Mouse (Mus musculus) lung, adult 2 months (tissue): Measurements from ENCODE around the gene Runx2. TPM values are rescaled to one million over a fixed set of nuclear protein-coding genes. Genes with fewer than 3 reads are reported as not detected.

ENCODE experiments used
- DNase-seq: peaks from one replicate; pipeline ENCODE4 v3.0.0; 2022
- H3K4me1 ChIP-seq: fragments of 200-500 bp; 2 replicates; pipeline ENCODE4 v1.6.1; 2011; ENCODE audit warnings: low read length; ENCODE audit not compliant: control insufficient read depth, insufficient read depth
- H3K4me3 ChIP-seq: fragments of 200-500 bp; replicated peaks from 2 replicates; pipeline ENCODE3; 2011; ENCODE audit warnings: low read depth, mild to moderate bottlenecking, control low read depth, low read length; ENCODE audit errors: extremely low read depth
- CTCF ChIP-seq: fragments of 200-500 bp; IDR thresholded peaks from 2 replicates; pipeline ENCODE4 v1.5.1; 2011; ENCODE audit warnings: mild to moderate bottlenecking, low read length, control low read depth; ENCODE audit not compliant: insufficient read depth
- POLR2A ChIP-seq: fragments of 200-500 bp; IDR thresholded peaks from 2 replicates; pipeline ENCODE4 v1.6.1; 2011; ENCODE audit warnings: low read depth, mild to moderate bottlenecking, control low read depth, low read length, borderline replicate concordance; ENCODE audit errors: extremely low read depth
- WGBS: fragments of 180-500 bp; shearing (Covaris S2); methylation state at CpG from one replicate; pipeline ENCODE4 v1.1.7; 2018; 5-methylcytosine and 5-hydroxymethylcytosine counted together
- polyA plus RNA-seq: library from polyadenylated mRNA; depleted of rRNA; stranded (reverse); fragments of >200 nt; gene quantifications from 2 replicates; pipeline ENCODE4 v1.2.3, GENCODE M21; 2012

Gene Runx2
- polyA plus RNA-seq, 1 experiment, result 6.7 TPM

DNA sequence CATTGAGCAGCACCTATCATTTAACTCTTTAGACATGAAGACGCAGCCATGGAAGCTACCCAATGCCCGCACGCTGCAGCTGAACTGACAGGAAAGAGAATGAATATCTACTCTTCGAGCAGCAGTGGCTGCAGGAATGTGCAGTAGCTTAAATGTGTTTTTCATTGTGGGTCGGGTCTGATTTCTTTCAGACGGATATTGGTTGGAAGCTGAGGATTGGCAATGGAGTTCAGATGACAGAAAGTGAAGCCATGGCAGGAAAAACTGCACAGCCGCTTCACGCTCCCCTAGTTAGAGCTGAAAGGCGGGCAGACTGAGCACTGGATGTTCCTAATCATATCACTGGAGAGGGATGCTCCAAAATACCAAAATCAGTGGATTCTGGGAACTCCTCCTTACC is 131.6 kb downstream of the Runx2 start:
- WGBS, result 88% methylated on average over 9 of the region's 9 CpGs

DNA sequence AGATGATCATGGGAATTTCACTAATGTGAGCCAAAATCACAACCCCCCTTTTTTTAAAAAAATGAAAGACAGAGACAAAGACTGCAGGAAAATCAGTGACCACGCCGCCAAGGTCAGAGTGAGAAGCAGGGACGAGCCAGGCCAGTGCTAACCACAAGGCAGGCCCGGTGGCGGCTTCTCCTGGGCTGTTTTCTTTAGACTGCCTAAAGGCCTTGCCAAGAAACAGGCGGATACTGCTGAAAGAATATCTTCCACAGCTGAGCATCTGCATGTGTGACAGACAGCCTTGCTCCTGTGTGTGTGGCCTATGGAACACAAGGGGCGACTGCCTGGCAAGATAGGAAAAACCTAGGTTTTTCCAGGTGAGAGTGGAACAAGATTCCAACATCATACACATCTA is 136.8 kb downstream of the Runx2 start:
- Histone ChIP-seq H3K4me3 (no peak overlapping the region), H3K4me1 (no peaks in the 10 kb centered on the region)
- WGBS, result 72% methylated on average over 7 of the region's 7 CpGs
- no peak for TF ChIP-seq CTCF
- TF ChIP-seq POLR2A, result no peak
- no peak for DNase-seq

More for the DNA sequence above, 131.6 kb downstream of the Runx2 start:
- no peaks in the 10 kb centered on the region for H3K4me1 ChIP-seq
- TF ChIP-seq POLR2A (no peak), CTCF (no peak)
- no peak overlapping the region for H3K4me3 ChIP-seq
- DNase-seq, result no peak

DNA sequence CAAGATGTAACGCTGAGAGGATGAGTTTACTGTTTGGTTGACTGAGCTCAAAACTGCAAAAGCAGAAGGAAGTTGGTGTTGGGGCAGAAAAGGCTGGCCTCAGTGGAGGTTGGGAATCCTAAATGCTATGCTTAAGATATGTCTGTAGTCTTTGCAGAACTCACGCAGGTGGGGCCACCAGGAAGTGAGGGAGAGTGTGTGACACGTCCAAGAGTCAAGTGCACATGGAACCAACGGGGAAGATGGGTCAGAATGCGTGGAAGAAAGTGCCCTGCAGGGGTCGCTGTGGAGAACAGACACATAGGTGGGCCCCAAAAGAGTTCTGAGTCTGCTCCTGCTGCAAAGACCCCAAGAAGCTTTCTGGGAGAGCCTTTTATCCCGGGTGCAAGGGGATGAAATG is 141.8 kb downstream of the Runx2 start:
- no peak for DNase-seq
- peaks cover 3% of the 10 kb centered on the region; the same call in 1 of the 2 replicates for H3K4me1 ChIP-seq
- TF ChIP-seq CTCF (0 out of 2 replicates have a peak, but pooled peaks have one; percentile 6), POLR2A (no peak)
- 62% methylated on average over 7 of the region's 7 CpGs for WGBS
- H3K4me3 ChIP-seq, result no peak overlapping the region

DNA sequence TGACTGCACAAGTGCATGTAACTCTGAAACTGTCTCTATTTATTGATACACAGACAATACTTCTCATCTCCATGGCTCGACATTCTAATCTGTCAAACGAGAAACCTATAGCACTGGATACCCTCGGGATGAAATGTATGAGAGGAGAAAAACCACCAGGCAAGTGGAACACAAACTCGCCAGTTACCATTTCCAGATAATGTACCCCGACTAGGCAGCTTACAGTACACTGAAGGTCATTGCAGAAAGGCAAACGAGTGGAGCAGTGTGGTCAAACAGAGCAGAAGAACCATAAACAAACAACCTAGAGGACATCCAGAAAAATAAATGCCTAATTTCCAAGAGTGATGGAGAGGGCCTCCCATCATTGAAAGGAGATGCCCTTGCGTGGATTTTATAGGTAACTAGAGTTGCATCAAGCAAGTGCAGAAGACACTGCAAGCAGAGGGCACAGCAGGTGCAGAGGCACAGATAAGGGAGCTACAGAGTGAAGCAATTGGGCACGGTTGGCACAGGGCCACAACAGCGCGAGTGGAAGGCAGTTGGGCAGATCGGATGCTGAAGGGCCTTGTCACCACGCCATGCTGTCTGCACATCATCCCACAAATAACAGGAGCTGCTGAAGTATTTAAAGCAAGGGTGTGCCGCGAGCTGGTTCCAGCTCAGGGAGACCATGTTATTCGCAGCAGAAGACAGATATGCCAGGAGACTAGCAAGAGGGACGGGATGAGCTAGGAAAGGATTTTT is 142.5 kb downstream of the Runx2 start:
- Histone ChIP-seq H3K4me3 (no peak overlapping the region), H3K4me1 (peaks cover 3% of the 10 kb centered on the region; the same call in 1 of the 2 replicates)
- TF ChIP-seq CTCF (no peak), POLR2A (no peak)
- whole genome bisulfite sequencing, result 71% methylated on average over 16 of the region's 16 CpGs
- no peak for DNase-seq

DNA sequence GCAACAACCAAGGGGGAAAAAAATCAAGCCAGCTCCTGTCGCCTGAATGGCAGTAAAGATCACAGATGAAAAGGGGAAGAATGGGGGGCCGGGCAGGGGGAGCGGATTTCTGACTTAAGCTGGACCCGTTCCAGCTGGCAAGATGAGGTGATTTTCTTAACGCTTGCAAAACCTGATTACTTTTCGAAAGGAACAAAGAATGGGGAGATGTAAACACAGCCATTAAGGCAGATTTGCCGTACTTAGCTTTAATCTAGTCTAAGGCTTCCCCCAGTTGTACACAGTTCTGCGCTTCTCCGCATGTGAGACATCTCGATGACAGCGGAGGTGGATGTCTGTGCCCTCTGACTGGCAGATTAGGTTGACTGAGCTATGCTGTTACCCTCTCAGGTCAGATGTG is 144.6 kb downstream of the Runx2 start:
- H3K4me1 ChIP-seq, result peaks cover 3% of the 10 kb centered on the region; the same call in 1 of the 2 replicates
- H3K4me3 ChIP-seq, result no peak overlapping the region
- no peak for DNase-seq
- WGBS, result 21% methylated on average over 11 of the region's 11 CpGs
- TF ChIP-seq CTCF, result no peak
- TF ChIP-seq POLR2A, result no peak

DNA sequence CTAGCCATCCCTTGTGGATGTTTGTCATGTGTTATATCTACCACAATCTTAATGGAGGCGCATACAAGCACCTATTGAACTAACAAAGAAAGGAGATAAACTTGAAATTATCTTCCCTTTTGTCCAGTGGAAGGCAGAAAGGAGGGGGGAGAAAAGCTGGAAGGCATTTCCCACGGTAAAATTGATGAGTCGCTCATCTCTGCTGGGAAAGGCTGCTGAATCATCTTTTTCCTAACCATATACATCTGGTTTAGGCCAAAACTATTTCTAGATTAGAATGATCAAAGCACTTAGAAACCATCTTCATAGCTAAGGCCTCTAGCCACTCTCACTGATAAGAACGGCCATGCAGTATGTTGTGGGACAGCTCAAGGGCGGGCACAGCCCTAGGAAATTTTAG is 147.3 kb downstream of the Runx2 start:
- Histone ChIP-seq H3K4me1 (peaks cover 3% of the 10 kb centered on the region; the same call in 1 of the 2 replicates), H3K4me3 (no peak overlapping the region)
- DNase-seq, result no peak
- TF ChIP-seq POLR2A, result no peak
- TF ChIP-seq CTCF, result no peak
- WGBS, result 78% methylated on average over 5 of the region's 5 CpGs

DNA sequence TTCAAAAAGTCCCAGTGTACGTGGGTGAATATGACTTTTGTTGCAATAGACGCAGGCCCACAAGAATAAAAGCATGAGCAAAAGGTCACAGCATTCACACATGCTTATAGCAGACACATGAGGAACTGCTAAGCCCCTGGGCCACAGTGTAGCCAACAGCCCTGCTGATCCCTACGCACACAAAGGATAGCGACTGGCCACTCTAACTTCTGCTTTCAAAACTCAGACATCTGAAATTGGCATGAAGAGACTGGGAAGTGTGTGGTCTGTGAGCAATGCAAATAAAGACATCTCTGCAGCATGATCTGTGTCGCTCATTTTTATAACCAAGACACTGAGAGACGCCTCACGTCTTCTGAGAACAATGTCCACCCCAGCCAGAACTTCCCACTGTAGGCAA is 150.7 kb downstream of the Runx2 start:
- no peak for DNase-seq
- WGBS, result 76% methylated on average over 7 of the region's 7 CpGs
- Histone ChIP-seq H3K4me3 (no peak overlapping the region), H3K4me1 (no peaks in the 10 kb centered on the region)
- TF ChIP-seq CTCF (no peak), POLR2A (no peak)

DNA sequence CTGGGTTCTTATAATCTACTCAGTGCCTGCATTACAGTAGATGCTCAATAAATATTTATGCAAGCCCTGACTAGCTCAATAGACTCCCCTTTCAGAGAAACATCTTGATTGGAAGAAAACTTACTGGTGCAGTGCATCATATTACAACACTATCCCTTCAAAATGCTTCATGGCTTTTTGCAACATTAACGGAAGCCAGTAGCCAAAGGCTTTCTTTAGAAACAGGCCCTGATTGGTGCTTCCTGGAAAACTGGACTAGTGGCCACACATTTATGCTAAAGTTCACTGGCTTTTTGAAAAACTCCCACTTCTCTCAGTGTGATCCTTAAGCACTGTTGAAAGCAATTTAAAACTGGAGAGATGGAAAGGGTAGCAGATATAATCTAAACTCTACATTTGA is 151.4 kb downstream of the Runx2 start:
- Histone ChIP-seq H3K4me1 (no peaks in the 10 kb centered on the region), H3K4me3 (no peak overlapping the region)
- DNase-seq, result no peak
- TF ChIP-seq POLR2A (no peak), CTCF (no peak)
- 78% methylated on average over 1 of the region's 1 CpGs for WGBS

DNA sequence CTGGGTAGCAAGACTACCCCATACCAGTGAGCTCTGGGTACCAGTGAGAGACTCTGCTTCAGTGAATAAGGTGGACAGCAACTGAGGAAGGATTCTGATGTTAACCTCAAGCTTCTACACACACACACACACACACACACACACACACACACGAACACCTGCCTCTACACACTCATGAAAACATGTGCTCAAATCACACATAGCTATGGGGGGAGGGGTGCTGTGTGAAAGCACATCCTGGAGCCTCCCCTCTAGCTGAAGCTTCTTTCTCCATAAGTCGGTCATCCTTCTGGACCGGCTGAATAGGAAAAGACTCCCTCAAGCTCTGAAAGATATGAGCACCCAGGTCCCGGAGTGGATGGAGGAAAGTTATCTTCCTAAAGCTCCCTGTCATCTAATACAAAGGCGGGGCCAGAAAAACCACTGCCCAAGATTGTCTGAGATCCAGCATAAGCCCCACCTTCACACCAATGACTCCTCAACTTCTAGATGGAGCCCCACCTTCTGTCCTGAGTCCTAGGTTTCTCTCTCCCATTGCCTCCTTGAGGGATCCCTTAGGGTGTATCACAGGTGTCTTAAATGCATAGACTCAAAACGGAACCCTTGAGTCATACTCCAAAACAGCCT is 152.4 kb downstream of the Runx2 start:
- Histone ChIP-seq H3K4me1 (no peaks in the 10 kb centered on the region), H3K4me3 (no peak overlapping the region)
- DNase-seq, result no peak
- no peak for TF ChIP-seq CTCF
- TF ChIP-seq POLR2A, result no peak
- WGBS, result 88% methylated on average over 6 of the region's 6 CpGs
